Mouse (Mus musculus) mature B cell (primary cell): ENCODE data around the gene Pip4p1.

ENCODE experiments used
- in situ Hi-C: fragments of 300-500 bp; cut with MboI; formaldehyde crosslinking; loops from 2 replicates; pipeline ENCODE4 v1.14.3; 2019

Gene Pip4p1

DNA sequence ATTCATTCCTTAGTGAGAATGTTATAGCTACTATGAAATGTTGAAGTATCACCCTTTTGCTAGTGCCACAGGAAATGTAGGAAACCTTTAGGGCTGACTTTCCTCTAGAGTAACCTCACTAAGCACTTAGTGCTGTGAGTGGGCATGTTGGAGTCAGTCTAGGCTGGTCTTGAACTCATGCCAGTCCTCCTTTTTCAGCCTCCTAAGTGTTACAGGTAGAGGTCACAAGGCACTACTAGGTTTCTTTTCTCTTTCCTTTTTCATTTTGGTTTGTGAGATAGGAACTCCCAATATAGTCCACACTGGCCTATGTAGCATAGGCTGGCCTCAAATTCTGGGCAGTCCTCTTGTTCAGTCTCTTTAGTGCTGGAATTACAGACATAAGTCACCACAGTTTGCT is 35.2 kb downstream of the Pip4p1 start:
- in situ Hi-C loops, result no loop called here

- in situ Hi-C loops, result no loop called here
Observed at GRCm38 (mm10) chr14:50892541-50893459, 37.9 kb downstream of the Pip4p1 start.

DNA sequence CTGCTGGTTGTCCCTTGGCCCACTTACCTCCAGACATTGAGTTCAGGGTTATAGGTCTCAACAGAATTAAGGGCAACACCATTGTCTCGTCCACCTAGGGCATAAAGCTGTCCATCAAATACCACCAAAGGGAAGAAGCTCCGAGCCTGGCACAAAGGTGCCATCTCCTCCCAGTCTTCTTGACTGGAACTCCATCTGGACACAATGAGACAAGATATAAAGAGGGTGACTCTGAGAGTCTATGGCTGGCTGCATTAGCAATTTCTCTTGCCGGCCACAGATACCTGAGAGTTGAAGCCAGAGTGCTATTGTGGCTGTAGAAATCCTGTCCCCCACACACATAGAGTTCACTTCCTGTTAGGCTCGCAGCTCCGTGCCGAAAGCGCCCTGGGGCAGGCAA is 38.6 kb downstream of the Pip4p1 start:
- in situ Hi-C loops, result no loop called here

DNA sequence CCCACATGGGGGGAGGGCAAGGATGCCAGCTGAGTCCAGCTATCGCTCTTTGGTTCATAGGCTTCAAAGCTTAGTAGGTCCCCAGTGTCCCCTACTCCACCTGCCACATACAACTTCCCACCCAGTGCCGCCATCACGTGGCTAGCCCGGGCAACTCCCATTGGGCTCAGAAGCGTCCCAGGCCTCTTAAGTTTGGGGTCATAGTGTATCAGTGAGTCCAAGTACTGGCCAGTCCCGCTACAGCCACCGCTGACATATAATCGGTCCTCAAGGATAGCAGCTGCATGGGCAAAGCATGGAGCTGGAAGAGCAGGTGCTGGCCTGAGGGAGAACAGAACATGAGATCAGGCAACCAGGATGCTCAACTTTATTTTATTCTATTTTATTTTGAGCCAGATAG is 39.0 kb downstream of the Pip4p1 start:
- in situ Hi-C loops, result no loop called here

- in situ Hi-C loops, result no loop called here
Observed at GRCm38 (mm10) chr14:50876236-50876950, 54.3 kb downstream of the Pip4p1 start.
